Mouse (Mus musculus): ENCODE measurements around the gene Krt15.

DNA sequence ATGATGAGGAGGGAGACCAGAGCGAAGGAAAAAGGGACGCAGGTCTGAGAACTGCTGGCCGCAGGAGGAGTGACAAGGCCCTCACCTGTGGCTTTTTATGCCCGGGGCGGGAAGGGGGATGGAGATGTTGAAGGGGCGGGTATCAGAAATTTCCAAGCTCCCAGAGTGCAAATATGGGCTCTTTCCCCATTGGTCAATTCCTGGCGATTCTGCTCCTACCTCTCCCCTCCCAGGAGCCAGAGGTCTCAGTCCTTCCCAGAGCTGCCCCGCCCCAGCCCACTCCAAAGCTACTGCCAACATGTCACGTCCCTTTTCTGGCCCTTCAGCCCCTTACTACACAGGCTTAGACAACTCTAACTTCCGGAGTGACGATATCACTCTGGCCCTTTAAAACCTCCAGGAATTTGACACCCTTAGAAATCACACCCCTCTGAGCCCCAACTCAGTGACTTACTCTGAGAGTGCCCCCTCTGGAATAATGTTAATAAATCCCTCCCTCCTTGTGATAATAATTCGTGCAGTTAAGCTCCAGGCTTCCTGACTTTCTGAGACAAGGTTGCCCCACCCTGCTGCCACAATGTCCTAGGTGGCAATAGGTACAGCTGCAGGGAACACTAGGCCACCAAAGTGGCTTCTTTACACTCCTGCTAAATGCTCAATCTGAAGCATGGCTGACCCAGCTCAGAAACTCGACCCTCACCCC lies 10.3 kb upstream of the Krt15 start:
- TF ChIP-seq CTCF (IDR thresholded peaks at IDR 0.05) (no peak), POLR2A (IDR thresholded peaks at IDR 0.05; ENCODE audit: insufficient read depth, low read depth, low read length) (no peak), EP300 (IDR thresholded peaks at IDR 0.05; ENCODE audit: insufficient read depth, low read depth, low read length) (no peak)

Data from heart, adult 2 months (tissue).